In genomic region chr16:3241939-3242338, GRCm38 (mm10) we compare ENCODE assay signal across 22 mouse cellular contexts.
DNase-seq lines count a peak whose midpoint lies in the region; TF ChIP-seq lines count a peak whose summit lies in the region.
"Had no signal": no experiment of that assay in that cellular context is flagged by ENCODE, and none has a peak within 500 bp of the region (broad histone marks: within the 10 kb centered on the region; RNA-seq: fewer than 3 reads in every experiment).

No protein-coding gene starts in this region.

- TF ChIP-seq EP300 in CH12.LX (IDR thresholded peaks at IDR 0.05; ENCODE audit: low read length), result no peak

- H3K4me3 ChIP-seq in CH12.LX (replicated peaks in 1 of 3; ENCODE audit: low read depth in 2 of 3, low read length in 2 of 3, poor library complexity in 1 of 3), result no peak overlapping the region
- H3K4me3 ChIP-seq: embryonic facial prominence, embryonic 13.5 days; embryonic facial prominence, embryonic 15.5 days; erythroblast, embryonic 14.5 days; forebrain, embryonic 10.5 days; forebrain, embryonic 12.5 days had no signal

- no peaks in the 10 kb centered on the region for H3K36me3 ChIP-seq in CH12.LX (replicated peaks in 1 of 2; ENCODE audit: control insufficient read depth in 1 of 2, insufficient read depth in 1 of 2, low read length in 1 of 2)
- H3K36me3 ChIP-seq: embryonic facial prominence, embryonic 13.5 days; embryonic facial prominence, embryonic 15.5 days; forebrain, embryonic 10.5 days; forebrain, embryonic 12.5 days had no signal

- TF ChIP-seq CTCF in CH12.LX (conservative IDR thresholded peaks at IDR 0.05 in 1 of 2, IDR thresholded peaks at IDR 0.05 in 1 of 2; ENCODE audit: low read depth in 2 of 2, low read length in 2 of 2), result no peak

- no peaks in the 10 kb centered on the region for H3K27me3 ChIP-seq in CH12.LX (replicated peaks)
- H3K27me3 ChIP-seq: embryonic facial prominence, embryonic 13.5 days; embryonic facial prominence, embryonic 15.5 days; forebrain, embryonic 12.5 days; Patski had no signal

- dilution Hi-C loops in CH12.LX (cut with MboI; ENCODE audit: extremely low pct_ligation_motif_present, extremely low pct_unique_long_range_greater_than_20kb, low sequenced_read_pairs), result no loop called here

- intact Hi-C loops in heart, postnatal 14 days (cut with DNase I), result no loop called here
- intact Hi-C loops in heart, postnatal 10 days (cut with DNase I), result no loop called here

- H3K27ac ChIP-seq in CH12.LX (ENCODE audit: insufficient read depth, low read depth), result no peak overlapping the region
- H3K27ac ChIP-seq: embryonic facial prominence, embryonic 13.5 days; embryonic facial prominence, embryonic 15.5 days; forebrain, embryonic 10.5 days; forebrain, embryonic 12.5 days had no signal

- H3K9ac ChIP-seq in CH12.LX (ENCODE audit: insufficient read depth, low read depth), result no peak overlapping the region
- H3K9ac ChIP-seq: embryonic facial prominence, embryonic 13.5 days; embryonic facial prominence, embryonic 15.5 days; forebrain, embryonic 12.5 days had no signal

- no peaks in the 10 kb centered on the region for H3K9me3 ChIP-seq in CH12.LX (replicated peaks; ENCODE audit: low read length)

- no peaks in the 10 kb centered on the region for H3K79me2 ChIP-seq in CH12.LX (replicated peaks; ENCODE audit: control insufficient read depth, extremely low read depth, insufficient read depth, poor library complexity, severe bottlenecking)

- peak; percentile 65 for DNase-seq in 3T3-L1 (ENCODE audit: low read depth, low spot score)
- DNase-seq in CH12.LX (ENCODE audit: extremely low read depth), result no peak
- DNase-seq in adipocyte (ENCODE audit: low spot score), result peak; percentile 58
- DNase-seq in heart, postnatal 14 days, result no peak
- no peak for DNase-seq in heart, postnatal 10 days
- DNase-seq: adrenal gland, adult 2 months; adrenal gland, postnatal 10 days; adrenal gland, postnatal 25 days; B cell, adult 2 months; cerebellum, adult 11 months; cerebellum, adult 18-20 months; cerebellum, adult 8-10 months; cerebellum, adult 9-11 months; cerebellum, postnatal 14 days; cerebellum, postnatal 36 days; embryo, embryonic 11 days had no signal

- no peak for TF ChIP-seq POLR2A in CH12.LX (IDR thresholded peaks at IDR 0.05; ENCODE audit: low read depth, low read length)

- H3K4me2 ChIP-seq in CH12.LX (ENCODE audit: insufficient read depth, low read depth, poor library complexity, severe bottlenecking), result no peak overlapping the region
- H3K4me2 ChIP-seq: embryonic facial prominence, embryonic 13.5 days; embryonic facial prominence, embryonic 15.5 days; forebrain, embryonic 12.5 days had no signal

- no peaks in the 10 kb centered on the region; a peak in 1 of 4 replicates for H3K4me1 ChIP-seq in CH12.LX (ENCODE audit: control insufficient read depth in 1 of 2, insufficient read depth in 2 of 2)
- H3K4me1 ChIP-seq: embryonic facial prominence, embryonic 13.5 days; embryonic facial prominence, embryonic 15.5 days; forebrain, embryonic 10.5 days; forebrain, embryonic 12.5 days had no signal

- in situ Hi-C loops in CH12.LX (cut with MboI; ENCODE audit: low pct_ligation_motif_present, low pct_unique_long_range_greater_than_20kb, low sequenced_read_pairs), result no loop called here

- TF ChIP-seq RAD21 in CH12.LX (IDR thresholded peaks at IDR 0.05; ENCODE audit: low read depth, low read length), result no peak

TF ChIP-seq in CH12.LX, 34 proteins besides CTCF, POLR2A, EP300 and RAD21:
- TF ChIP-seq MAX (IDR thresholded peaks at IDR 0.05; ENCODE audit: low read length), result no peak
- TF ChIP-seq MXI1 (IDR thresholded peaks at IDR 0.05; ENCODE audit: low read depth, low read length), result no peak
- TF ChIP-seq MAZ (IDR thresholded peaks at IDR 0.05; ENCODE audit: low read depth, low read length), result no peak
- TF ChIP-seq MAFK (IDR thresholded peaks at IDR 0.05; ENCODE audit: insufficient replicate concordance, low read length), result 0 out of 2 replicates have a peak, but pooled peaks have one; percentile 14
- no peak for TF ChIP-seq JUN (IDR thresholded peaks at IDR 0.05; ENCODE audit: insufficient read depth, low read depth, low read length)

Comparison
In these comparisons a context has a peak if more than half of its experiments do, and no peak if none do; other contexts are left out.
1. DNase-seq: peak in 3T3-L1 (single experiment) and adipocyte (single experiment); none in CH12.LX (single experiment), heart, postnatal 14 days (0 of 2) and heart, postnatal 10 days (0 of 2).